Mouse (Mus musculus): ENCODE results near the gene Ndufa7.
"Not testable (repeated sequence)": the region's sequence is repeated elsewhere in the genome, so short reads cannot be mapped to it uniquely, and the experiment has no call there.

Gene Ndufa7

GRCm38 (mm10) chr17:33811142-33811516 lies 13.2 kb upstream of the Ndufa7 start:
- no peak for DNase-seq (ENCODE audit: low spot score in 2 of 2)

- no peak for DNase-seq (ENCODE audit: low spot score in 2 of 2)
Observed at GRCm38 (mm10) chr17:33812475-33812874, 11.9 kb upstream of the Ndufa7 start.

- DNase-seq (ENCODE audit: low spot score in 2 of 2) = peak in 1 of 2 experiments; percentile 45
Observed at GRCm38 (mm10) chr17:33812990-33813389, 11.4 kb upstream of the Ndufa7 start.

GRCm38 (mm10) chr17:33815399-33815798 lies 9.0 kb upstream of the Ndufa7 start:
- DNase-seq (ENCODE audit: low spot score in 2 of 2) = no peak

DNA sequence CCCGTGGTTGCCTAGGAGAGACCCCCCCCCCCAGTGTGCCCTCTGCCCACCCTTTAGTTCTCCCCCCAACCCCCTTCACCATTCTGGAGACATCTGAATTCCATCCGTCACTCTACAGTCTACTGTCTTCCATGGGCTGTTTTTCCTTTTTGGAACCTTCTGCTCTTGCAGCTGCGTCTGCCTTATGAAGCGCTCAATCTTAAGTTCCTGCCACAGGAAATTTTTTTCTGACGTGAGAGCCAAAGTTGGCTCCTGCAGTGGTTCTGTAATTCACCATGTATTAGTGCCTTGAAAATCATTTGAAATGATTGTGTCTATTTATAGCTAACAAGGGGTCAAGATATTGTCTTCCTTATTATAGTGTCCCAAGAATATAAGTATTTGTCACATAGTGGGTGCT lies 7.8 kb upstream of the Ndufa7 start:
- no peak for DNase-seq (ENCODE audit: low spot score in 2 of 2)

DNA sequence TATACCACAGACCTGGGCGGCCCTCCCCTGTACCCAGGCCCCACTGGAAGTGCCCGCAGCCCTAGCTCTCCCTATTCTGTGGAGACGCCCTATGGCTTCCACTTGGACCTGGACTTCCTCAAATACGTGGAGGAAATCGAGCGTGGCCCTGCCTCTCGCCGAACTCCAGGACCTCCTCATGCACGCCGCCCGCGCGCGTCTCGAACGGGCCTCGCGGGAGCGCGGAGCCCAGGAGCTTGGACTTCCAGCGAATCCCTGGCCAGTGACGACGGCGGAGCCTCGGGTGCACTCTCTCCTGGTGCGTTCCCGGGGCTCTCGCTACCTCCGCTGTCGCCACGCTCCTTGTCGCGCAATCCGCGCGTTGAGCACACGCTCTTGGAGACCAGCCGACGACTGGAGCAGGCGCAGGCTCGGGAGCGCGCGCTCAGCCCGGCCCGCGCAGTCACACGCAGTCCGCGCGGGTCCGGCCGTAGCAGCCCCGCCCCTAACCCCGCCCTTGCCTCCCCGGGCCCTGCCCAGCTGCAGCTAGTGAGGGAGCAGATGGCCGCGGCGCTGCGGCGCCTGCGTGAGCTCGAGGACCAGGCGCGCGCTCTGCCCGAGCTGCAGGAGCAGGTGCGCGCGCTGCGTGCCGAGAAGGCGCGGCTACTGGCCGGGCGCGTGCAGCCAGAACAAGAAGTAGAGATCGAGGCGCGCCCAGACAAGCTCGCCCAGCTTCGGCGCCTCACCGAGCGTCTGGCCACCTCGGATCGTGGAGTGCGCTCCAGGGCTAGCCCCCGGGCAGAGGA lies 7.0 kb upstream of the Ndufa7 start:
- peak; percentile 76 to 90 for DNase-seq (ENCODE audit: low spot score in 2 of 2)

- no peak for DNase-seq (ENCODE audit: low spot score in 2 of 2)
Observed at GRCm38 (mm10) chr17:33817969-33818643, 6.3 kb upstream of the Ndufa7 start.

GRCm38 (mm10) chr17:33822436-33822959 lies 1.9 kb upstream of the Ndufa7 start:
- no peak for DNase-seq (ENCODE audit: low spot score in 2 of 2)

DNA sequence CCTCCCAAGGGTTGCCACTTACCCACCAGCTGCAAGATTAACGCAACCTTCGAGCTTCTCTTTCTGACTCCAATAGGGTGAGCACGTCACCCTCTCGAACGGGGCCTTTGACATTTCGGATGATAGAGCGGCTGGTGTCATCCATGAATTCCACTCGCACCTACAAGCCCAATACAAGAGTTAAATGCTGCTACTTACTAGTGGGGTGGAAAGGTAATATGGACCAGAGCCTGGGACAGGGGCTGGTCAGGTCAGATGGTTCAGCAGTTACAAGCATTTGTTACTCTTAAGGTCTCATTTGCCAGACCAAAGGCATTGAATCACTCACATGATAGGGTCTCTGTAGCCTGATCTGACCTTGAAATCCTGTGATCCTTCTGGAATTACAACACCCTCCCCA lies 1.2 kb upstream of the Ndufa7 start:
- DNase-seq (ENCODE audit: low spot score in 2 of 2) = not testable (repeated sequence)

- DNase-seq (ENCODE audit: low spot score in 2 of 2) = not testable (repeated sequence)
Observed at GRCm38 (mm10) chr17:33824997-33825330, 592 bp downstream of the Ndufa7 start.

- no peak for DNase-seq (ENCODE audit: low spot score in 2 of 2)
Observed at GRCm38 (mm10) chr17:33825462-33825861, 1.1 kb downstream of the Ndufa7 start.

DNA sequence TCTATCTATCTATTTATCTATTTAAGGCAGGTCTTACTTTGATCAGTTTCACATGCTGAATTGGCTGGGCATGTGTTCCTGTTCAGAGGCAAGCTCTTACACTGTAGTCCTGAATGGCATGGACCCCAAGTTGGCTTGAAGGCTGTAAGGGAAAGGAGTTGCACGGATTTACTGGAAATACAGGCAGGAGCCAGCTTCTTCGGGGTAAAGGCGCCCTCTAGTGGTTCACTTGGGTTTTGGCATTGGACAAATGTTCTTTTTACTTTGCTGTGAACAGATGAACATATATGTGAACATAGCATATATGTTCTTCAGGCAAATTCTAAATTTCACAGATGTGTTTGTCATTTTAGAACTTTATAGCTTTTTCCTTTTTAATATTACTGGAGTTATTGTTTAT lies 2.5 kb downstream of the Ndufa7 start:
- DNase-seq (ENCODE audit: low spot score in 2 of 2) = peak; percentile 26 to 68

- DNase-seq (ENCODE audit: low spot score in 2 of 2) = peak in 1 of 2 experiments; percentile 57
Observed at GRCm38 (mm10) chr17:33828892-33829291, 4.5 kb downstream of the Ndufa7 start.

- DNase-seq (ENCODE audit: low spot score in 2 of 2) = no peak
Observed at GRCm38 (mm10) chr17:33829561-33829960, 5.2 kb downstream of the Ndufa7 start.

DNA sequence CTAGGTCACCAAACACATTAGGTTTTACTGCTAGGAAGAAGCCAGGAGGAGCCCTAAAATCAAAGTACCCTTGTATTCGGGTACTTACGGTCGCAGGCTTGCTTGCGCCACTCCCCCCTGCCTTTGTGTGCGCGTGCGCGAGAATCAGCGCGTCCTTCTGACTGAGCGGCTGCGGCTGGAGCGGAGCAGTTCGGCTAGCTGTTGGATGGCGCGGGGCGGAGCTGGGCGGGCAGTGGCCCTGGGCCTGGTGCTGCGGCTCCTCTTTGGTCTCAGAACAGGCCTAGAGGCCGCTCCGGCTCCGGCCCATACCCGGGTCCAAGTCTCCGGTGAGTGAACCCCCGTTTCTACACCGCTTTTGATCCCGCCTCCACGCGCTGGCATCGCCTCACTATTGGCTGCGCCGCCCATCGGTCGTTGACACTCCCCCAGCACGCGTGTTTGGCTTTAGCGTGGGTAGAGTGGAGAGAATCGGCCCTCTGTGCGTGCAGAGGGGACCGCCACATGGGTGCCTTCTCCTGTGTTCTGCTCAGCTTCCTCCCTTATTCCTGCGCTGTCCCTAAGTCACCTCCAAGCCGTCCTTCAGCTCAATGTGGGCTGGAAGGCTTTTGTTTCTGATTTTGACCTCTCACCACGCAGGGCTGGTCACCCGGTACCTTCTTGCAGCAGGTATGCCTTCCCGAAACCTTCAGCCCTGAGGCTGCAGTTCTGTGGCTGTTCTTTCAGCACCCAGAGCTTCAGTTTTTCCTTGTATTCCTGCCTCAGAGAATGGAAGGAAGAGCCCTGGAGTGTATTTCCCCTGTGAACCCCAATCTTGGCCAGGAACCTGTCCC lies 18.8 kb downstream of the Ndufa7 start, which contains the start of gene Cd320:
Gene Cd320 (plus strand): TSS at position 126 of the 830 bp plus-strand sequence.
- DNase-seq (ENCODE audit: low spot score in 2 of 2) = peak; percentile 88 to 91

GRCm38 (mm10) chr17:33844196-33844595 lies 19.8 kb downstream of the Ndufa7 start:
- no peak for DNase-seq (ENCODE audit: low spot score in 2 of 2)

GRCm38 (mm10) chr17:33848139-33848538 lies 23.8 kb downstream of the Ndufa7 start:
- no peak for DNase-seq (ENCODE audit: low spot score in 2 of 2)

DNA sequence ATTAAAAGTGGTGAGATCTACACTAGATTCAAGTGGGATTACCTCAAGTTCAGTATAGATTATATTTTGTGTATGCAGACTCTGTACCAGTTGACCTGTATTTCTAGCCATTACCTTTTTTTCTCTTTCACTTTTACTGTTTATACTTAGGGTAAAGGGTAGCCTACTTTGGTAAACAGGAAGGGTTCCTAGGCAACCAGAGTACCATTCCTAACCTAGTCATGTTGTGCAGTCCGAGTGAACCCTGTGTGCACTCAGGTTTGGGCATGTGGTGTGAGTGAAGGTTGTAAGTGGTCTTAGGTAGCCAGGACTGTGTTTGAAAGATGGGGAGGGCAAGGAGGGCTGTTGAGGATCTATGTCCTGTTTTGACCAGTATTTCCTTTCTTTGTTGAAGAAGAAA lies 27.0 kb downstream of the Ndufa7 start:
- no peak for DNase-seq (ENCODE audit: low spot score in 2 of 2)

DNA sequence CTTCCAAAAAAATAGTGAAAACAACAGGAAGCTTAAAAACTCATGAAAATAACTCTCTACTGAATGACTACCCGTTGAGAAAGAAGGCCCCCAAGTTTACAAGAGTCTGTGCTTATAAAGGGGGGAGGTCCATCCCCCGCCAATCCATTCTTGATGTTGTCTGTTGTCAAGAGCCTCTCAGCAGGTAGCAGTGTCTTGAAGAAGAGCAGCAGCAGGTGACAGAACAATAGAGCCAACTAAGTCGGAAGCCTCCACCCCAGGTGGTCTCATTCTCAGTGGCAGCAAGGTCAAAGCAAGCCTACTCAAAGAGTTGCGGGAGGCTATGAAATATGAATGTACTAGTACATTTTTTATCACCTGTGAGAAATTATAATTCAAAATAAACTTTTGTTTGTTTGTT lies 33.4 kb downstream of the Ndufa7 start:
- no peak for DNase-seq (ENCODE audit: low spot score in 2 of 2)

- peak; percentile 13 to 27 for DNase-seq (ENCODE audit: low spot score in 2 of 2)
Observed at GRCm38 (mm10) chr17:33865330-33866030, 41.1 kb downstream of the Ndufa7 start.

DNA sequence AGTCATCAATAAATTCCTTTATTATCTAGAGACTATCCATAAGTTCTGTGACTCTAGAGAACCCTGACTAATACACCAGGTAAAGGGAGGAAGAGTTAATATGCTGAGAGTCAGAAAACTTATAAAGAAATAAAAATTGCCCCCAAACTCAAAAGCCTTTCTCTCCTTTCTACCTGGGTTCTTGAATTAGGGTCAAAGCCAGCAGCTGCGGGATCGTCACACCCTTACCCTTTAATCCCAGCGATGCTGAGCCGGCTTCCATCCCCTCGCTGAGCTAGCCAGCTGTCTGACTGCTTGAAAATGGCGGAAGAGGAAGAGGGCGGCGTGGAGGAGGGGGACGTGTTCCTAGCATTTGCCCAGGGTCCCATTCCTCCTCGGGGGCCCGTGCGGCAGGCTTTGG lies 49.2 kb downstream of the Ndufa7 start, which contains the start of gene Gm7029:
Gene Gm7029 (plus strand): TSS at position 301 of the 400 bp plus-strand sequence.
- not testable (repeated sequence) for DNase-seq (ENCODE audit: low spot score in 2 of 2)
